Mouse (Mus musculus) cortical plate, adult 2 months (tissue): ENCODE results near the gene Itgb3. TPM values are rescaled to one million over a fixed set of nuclear protein-coding genes. Genes with fewer than 3 reads are reported as not detected.

Experiments
- H3K27ac ChIP-seq: fragments of 200-500 bp; 2 replicates; pipeline ENCODE4 v1.5.1; 2012; ENCODE audit warnings: low read length, control low read depth, inconsistent platforms; ENCODE audit not compliant: insufficient read depth
- H3K4me1 ChIP-seq: fragments of 200-500 bp; 2 replicates; pipeline ENCODE4 v1.6.1; 2011; ENCODE audit warnings: low read length; ENCODE audit not compliant: control insufficient read depth, insufficient read depth
- H3K4me3 ChIP-seq: fragments of 200-500 bp; 2 replicates; pipeline ENCODE4 v1.5.1; 2011; ENCODE audit warnings: mild to moderate bottlenecking, low read length, control low read depth; ENCODE audit not compliant: insufficient read depth
- CTCF ChIP-seq: fragments of 200-500 bp; IDR thresholded peaks from 2 replicates; pipeline ENCODE4 v1.5.1; 2011; ENCODE audit warnings: mild to moderate bottlenecking, control low read depth, low read length; ENCODE audit not compliant: insufficient read depth; ENCODE audit errors: extremely low read depth
- POLR2A ChIP-seq: fragments of 200-500 bp; IDR thresholded peaks from 2 replicates; pipeline ENCODE4 v1.6.1; 2011; ENCODE audit warnings: mild to moderate bottlenecking, low read length, control low read depth; ENCODE audit not compliant: insufficient read depth; ENCODE audit errors: extremely low read depth
- polyA plus RNA-seq: library from polyadenylated mRNA; depleted of rRNA; stranded (reverse); fragments of >200 nt; gene quantifications from 2 replicates; pipeline ENCODE4 v1.2.3, GENCODE M21; 2012

The Itgb3 gene
- polyA plus RNA-seq, 1 experiment, result 2.4 TPM

- H3K4me3 ChIP-seq, result no peak overlapping the region
- H3K4me1 ChIP-seq, result no peaks in the 10 kb centered on the region
- no peak overlapping the region for H3K27ac ChIP-seq
- TF ChIP-seq CTCF (no peak), POLR2A (no peak)
Measured at GRCm38 (mm10) chr11:104628566-104628965, 20.8 kb downstream of the Itgb3 start.

GRCm38 (mm10) chr11:104630185-104630835 is 22.5 kb downstream of the Itgb3 start:
- H3K27ac ChIP-seq, result no peak overlapping the region
- H3K4me3 ChIP-seq, result no peak overlapping the region
- no peaks in the 10 kb centered on the region for H3K4me1 ChIP-seq
- TF ChIP-seq POLR2A, result no peak
- TF ChIP-seq CTCF, result no peak

- H3K4me1 ChIP-seq, result no peaks in the 10 kb centered on the region
- no peak overlapping the region for H3K27ac ChIP-seq
- TF ChIP-seq POLR2A, result no peak
- TF ChIP-seq CTCF, result no peak
- H3K4me3 ChIP-seq, result no peak overlapping the region
Measured at GRCm38 (mm10) chr11:104631306-104631705, 23.5 kb downstream of the Itgb3 start.

- H3K4me3 ChIP-seq, result no peak overlapping the region
- H3K27ac ChIP-seq, result no peak overlapping the region
- H3K4me1 ChIP-seq, result no peaks in the 10 kb centered on the region
- TF ChIP-seq CTCF, result no peak
- no peak for TF ChIP-seq POLR2A
Measured at GRCm38 (mm10) chr11:104637010-104637409, 29.2 kb downstream of the Itgb3 start.

GRCm38 (mm10) chr11:104638006-104638405 is 30.2 kb downstream of the Itgb3 start:
- no peak for TF ChIP-seq CTCF
- TF ChIP-seq POLR2A, result no peak
- Histone ChIP-seq H3K27ac (no peak overlapping the region), H3K4me1 (no peaks in the 10 kb centered on the region), H3K4me3 (no peak overlapping the region)

- Histone ChIP-seq H3K4me1 (no peaks in the 10 kb centered on the region), H3K4me3 (no peak overlapping the region), H3K27ac (no peak overlapping the region)
- TF ChIP-seq CTCF (no peak), POLR2A (no peak)
Measured at GRCm38 (mm10) chr11:104638906-104639305, 31.1 kb downstream of the Itgb3 start.

GRCm38 (mm10) chr11:104639634-104640033 is 31.8 kb downstream of the Itgb3 start:
- Histone ChIP-seq H3K4me3 (no peak overlapping the region), H3K27ac (no peak overlapping the region), H3K4me1 (no peaks in the 10 kb centered on the region)
- TF ChIP-seq POLR2A (no peak), CTCF (no peak)

GRCm38 (mm10) chr11:104640894-104641293 is 33.1 kb downstream of the Itgb3 start:
- H3K27ac ChIP-seq, result no peak overlapping the region
- H3K4me3 ChIP-seq, result no peak overlapping the region
- TF ChIP-seq POLR2A (no peak), CTCF (no peak)
- H3K4me1 ChIP-seq, result no peaks in the 10 kb centered on the region

- Histone ChIP-seq H3K4me1 (no peaks in the 10 kb centered on the region), H3K27ac (no peak overlapping the region), H3K4me3 (no peak overlapping the region)
- TF ChIP-seq CTCF (no peak), POLR2A (no peak)
Measured at GRCm38 (mm10) chr11:104643236-104643635, 35.4 kb downstream of the Itgb3 start.

GRCm38 (mm10) chr11:104645402-104645801 is 37.6 kb downstream of the Itgb3 start:
- Histone ChIP-seq H3K4me1 (no peaks in the 10 kb centered on the region), H3K4me3 (no peak overlapping the region), H3K27ac (no peak overlapping the region)
- TF ChIP-seq POLR2A, result no peak
- no peak for TF ChIP-seq CTCF
